Mouse (Mus musculus): Measurements from ENCODE around the gene Retnlb. TPM values are rescaled to one million over a fixed set of nuclear protein-coding genes. Genes with fewer than 3 reads are reported as not detected.

The Retnlb gene
- total RNA-seq, 2 experiments from 2014 or later: not detected

Other genes with a start within 250 kb of the Retnlb start
- not detected for gene Trat1, start 44.8 kb upstream of the Retnlb start, total RNA-seq (2021)
- 1 to 10 TPM; 2.0 to 8.2 TPM for gene Retnla, start 25.7 kb downstream of the Retnlb start, total RNA-seq (2021)
- not detected for gene Retnlg, start 55.8 kb downstream of the Retnlb start, total RNA-seq (2021)
- 1 to 10 TPM; 3.8 to 4.3 TPM for gene Dzip3, start 177.3 kb downstream of the Retnlb start, total RNA-seq (2021)
- under 1 TPM; 0.41 to 0.96 TPM for gene Cip2a, start 177.3 kb downstream of the Retnlb start, total RNA-seq (2021)
- gene Myh15, start 240.6 kb downstream of the Retnlb start, total RNA-seq (2021): not detected

All from gastrocnemius, postnatal 25 days (tissue).